In genomic region chr4:112288396-112288795, GRCm38 (mm10) we compare ENCODE assay signal across 20 mouse cellular contexts. TPM values are rescaled to one million over a fixed set of nuclear protein-coding genes. Genes with fewer than 3 reads are reported as not detected.
"Had no signal": no experiment of that assay in that cellular context is flagged by ENCODE, and none has a peak within 500 bp of the region (broad histone marks: within the 10 kb centered on the region; RNA-seq: fewer than 3 reads in every experiment).

No protein-coding gene starts in this region.

- ATAC-seq: midbrain, embryonic 15.5 days had no signal

- H3K27ac ChIP-seq: left cerebral cortex, adult 2 months; limb, embryonic 10.5 days; lung, embryonic 15.5 days; midbrain, embryonic 15.5 days; neural tube, embryonic 13.5 days had no signal

- H3K4me1 ChIP-seq: limb, embryonic 10.5 days; lung, embryonic 15.5 days; megakaryocyte, embryonic 14.5 days; midbrain, embryonic 15.5 days; neural tube, embryonic 13.5 days had no signal

- H3K27me3 ChIP-seq: lung, embryonic 15.5 days; megakaryocyte, embryonic 14.5 days; midbrain, embryonic 15.5 days; neural tube, embryonic 13.5 days had no signal

- H3K36me3 ChIP-seq: limb, embryonic 10.5 days; lung, embryonic 15.5 days; midbrain, embryonic 15.5 days; neural tube, embryonic 13.5 days had no signal

- DNase-seq: kidney, adult 11 months; kidney, adult 9 months; kidney, postnatal 10 days; spleen, adult 18-20 months; thymus, adult 2 months; thymus, postnatal 25 days had no signal

- H3K4me3 ChIP-seq: left cerebral cortex, adult 2 months; limb, embryonic 10.5 days; lung, embryonic 15.5 days; megakaryocyte, embryonic 14.5 days; midbrain, embryonic 15.5 days; neural tube, embryonic 13.5 days had no signal

- H3K9me3 ChIP-seq: limb, embryonic 10.5 days; lung, embryonic 15.5 days; megakaryocyte, embryonic 14.5 days; midbrain, embryonic 15.5 days had no signal

RNA-seq across cellular contexts. Expression of gene Skint3, which starts 56.4 kb away (rescaled TPM):
- total RNA-seq: layer of hippocampus, adult 8-10 months; layer of hippocampus, postnatal 14 days; left cerebral cortex, adult 2 months; left cerebral cortex, postnatal 14 days had no signal
- polyA plus RNA-seq: intestine, embryonic 14.5 days; large intestine, adult 2 months; limb, embryonic 10.5 days; liver, embryonic 11.5 days; lung, embryonic 15.5 days; midbrain, embryonic 11.5 days; midbrain, embryonic 15.5 days; neural tube, embryonic 13.5 days; stomach, embryonic 14.5 days had no signal
